Mouse (Mus musculus) heart, postnatal 0 days (tissue): ENCODE results near the gene Gatad2a. TPM values are rescaled to one million over a fixed set of nuclear protein-coding genes. Genes with fewer than 3 reads are reported as not detected.
"Not testable (repeated sequence)": the region's sequence is repeated elsewhere in the genome, so short reads cannot be mapped to it uniquely, and the experiment has no call there.

Source experiments
- ATAC-seq: fragments of 200-750 bp; cut with Nextera tagmentation; 2 replicates; pipeline ENCODE4 v1.8.0; 2017; ENCODE audit warnings: low read depth, moderate number of reproducible peaks, moderate library complexity; ENCODE audit not compliant: insufficient read depth
- DNase-seq: peaks from one replicate; pipeline ENCODE4 v3.0.0-alpha.2; 2016; ENCODE audit warnings: low spot score
- H3K27ac ChIP-seq: fragments of 300-500 bp; sonication (generic); 2 replicates; pipeline ENCODE4 v1.5.1; 2014; ENCODE audit warnings: low read depth, mild to moderate bottlenecking
- H3K27me3 ChIP-seq: fragments of 300-500 bp; sonication (generic); 2 replicates; pipeline ENCODE4 v1.6.1; 2014; ENCODE audit warnings: low read length, mixed read lengths; ENCODE audit not compliant: control insufficient read depth, insufficient read depth
- H3K36me3 ChIP-seq: fragments of 300-500 bp; sonication (generic); replicated peaks from 2 replicates; pipeline ENCODE4 v1.6.1; 2014; ENCODE audit warnings: low read length, mixed read lengths; ENCODE audit not compliant: control insufficient read depth, insufficient read depth
- H3K4me1 ChIP-seq: fragments of 300-500 bp; sonication (generic); 2 replicates; pipeline ENCODE4 v1.6.1; 2014; ENCODE audit warnings: antibody characterized with exemption; ENCODE audit not compliant: control insufficient read depth, insufficient read depth
- H3K4me2 ChIP-seq: fragments of 300-500 bp; sonication (generic); 2 replicates; pipeline ENCODE4 v1.6.1; 2014; ENCODE audit warnings: low read depth, mild to moderate bottlenecking, low read length, moderate library complexity
- H3K4me3 ChIP-seq: fragments of 300-500 bp; sonication (generic); 2 replicates; pipeline ENCODE4 v1.5.1; 2014; ENCODE audit warnings: low read depth, low read length
- H3K9ac ChIP-seq: fragments of 300-500 bp; sonication (generic); replicated peaks from 2 replicates; pipeline ENCODE4 v1.6.1; 2014; ENCODE audit warnings: low read depth, low read length, mixed read lengths
- H3K9me3 ChIP-seq: fragments of 300-500 bp; sonication (generic); replicated peaks from 2 replicates; pipeline ENCODE4 v1.6.1; 2016; ENCODE audit warnings: low read length; ENCODE audit not compliant: control insufficient read depth
- CTCF ChIP-seq: IDR thresholded peaks from 2 replicates; pipeline ENCODE4 v1.5.1; 2016; ENCODE audit warnings: antibody characterized with exemption, control low read depth, low read depth
- EP300 ChIP-seq: IDR thresholded peaks from 2 replicates; pipeline ENCODE4 v1.6.1; 2016; ENCODE audit warnings: antibody characterized with exemption, low read depth
- WGBS: fragments of 180-500 bp; shearing (Covaris S2); extraction: QIAGEN DNeasy Blood & Tissue Kit; methylation state at CpG from one replicate; pipeline ENCODE4 v1.1.7; 2014; 5-methylcytosine and 5-hydroxymethylcytosine counted together
- polyA plus RNA-seq: library from polyadenylated mRNA; unstranded; fragments of >200 nt; fragmentation: Nextera tagmentation; extraction: Ambion mirVana; gene quantifications from 2 replicates; pipeline ENCODE4 v1.2.1, GENCODE M21; 2015
- total RNA-seq: library from RNA; depleted of rRNA; stranded (reverse); fragments of >200 nt; gene quantifications from 2 replicates; pipeline ENCODE4 v1.2.3, GENCODE M21; 2014; ENCODE audit warnings: low replicate concordance

Gene Gatad2a
- total and polyA plus RNA-seq, 2 experiments from 2014 or later = 18.9 to 26.9 TPM

DNA sequence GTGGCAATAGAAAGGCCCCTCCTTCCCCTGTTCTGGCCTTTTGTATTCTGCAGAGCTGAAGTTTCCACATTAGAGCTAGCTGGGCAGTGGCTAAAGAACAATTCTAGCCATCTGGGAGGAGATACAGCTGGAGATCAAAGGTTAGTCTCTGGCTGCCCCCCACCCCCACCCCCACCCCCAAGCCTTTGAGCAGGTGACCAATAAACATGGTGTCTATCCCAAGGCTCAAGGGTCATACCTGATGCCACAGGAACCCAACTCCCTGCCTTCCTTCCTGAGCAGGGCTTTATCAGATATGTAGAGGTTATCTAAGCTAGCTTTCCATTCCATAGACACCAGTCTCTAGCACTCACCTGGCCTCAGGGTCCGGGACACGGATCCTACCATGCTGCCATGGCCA is 45.9 kb downstream of the Gatad2a start:
- ATAC-seq (no peak), DNase-seq (no peak)
- Histone ChIP-seq H3K4me1 (peaks cover 14% of the 10 kb centered on the region), H3K9ac (no peak overlapping the region), H3K27me3 (no peaks in the 10 kb centered on the region), H3K36me3 (peaks cover 25% of the 10 kb centered on the region), H3K9me3 (no peaks in the 10 kb centered on the region), H3K4me3 (no peak overlapping the region), H3K27ac (no peak overlapping the region), H3K4me2 (no peak overlapping the region)
- WGBS = 96% methylated on average over 2 of the region's 2 CpGs
- TF ChIP-seq EP300 (no peak), CTCF (no peak)

DNA sequence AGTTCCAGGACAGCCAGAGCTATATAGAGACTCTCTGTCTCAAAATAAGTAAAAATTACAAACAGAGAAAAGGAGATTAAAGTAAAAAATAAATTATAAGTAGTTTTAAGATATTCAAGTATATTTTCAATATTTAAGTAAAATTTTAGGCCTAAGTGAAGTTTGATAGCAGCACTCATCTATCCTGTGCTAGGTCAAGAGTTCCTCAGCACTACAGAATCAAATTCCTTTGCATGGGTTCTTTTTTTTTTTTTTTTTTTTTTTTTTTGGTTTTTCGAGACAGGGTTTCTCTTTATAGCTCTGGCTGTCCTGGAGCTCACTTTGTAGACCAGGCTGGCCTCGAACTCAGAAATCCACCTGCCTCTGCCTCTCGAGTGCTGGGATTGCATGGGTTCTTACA is 53.7 kb downstream of the Gatad2a start:
- not testable (repeated sequence) for H3K27ac ChIP-seq, H3K4me2 ChIP-seq, H3K9me3 ChIP-seq, H3K9ac ChIP-seq, H3K27me3 ChIP-seq, H3K36me3 ChIP-seq, DNase-seq, ATAC-seq, H3K4me3 ChIP-seq
- WGBS = 86% methylated on average over 2 of the region's 3 CpGs
- H3K4me1 ChIP-seq = peaks cover 58% of the 10 kb centered on the region

DNA sequence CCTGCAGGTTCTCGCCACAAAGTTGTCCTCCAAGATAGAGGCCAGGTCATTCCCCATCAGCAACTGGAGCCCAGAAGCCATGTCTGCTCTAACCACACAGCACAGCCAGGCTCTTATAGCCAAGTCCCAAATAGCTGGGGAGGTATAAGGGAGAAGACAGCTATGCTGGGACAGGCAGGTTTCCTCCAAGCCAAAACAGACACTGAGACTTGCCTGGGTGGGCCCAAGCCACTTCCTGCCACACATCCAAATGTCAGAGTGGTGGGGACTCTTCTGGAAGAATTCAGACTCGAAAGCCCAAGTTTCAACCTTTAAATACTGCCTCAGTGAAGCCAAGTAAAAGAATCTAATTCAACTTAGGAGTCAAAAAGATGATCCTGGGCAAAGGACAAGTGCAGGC is 55.8 kb downstream of the Gatad2a start:
- no peaks in the 10 kb centered on the region for H3K27me3 ChIP-seq
- WGBS = 72% methylated on average over 2 of the region's 2 CpGs
- H3K4me2 ChIP-seq = no peak overlapping the region
- ATAC-seq = no peak
- H3K9me3 ChIP-seq = no peaks in the 10 kb centered on the region
- H3K4me1 ChIP-seq = peaks cover 74% of the 10 kb centered on the region
- H3K4me3 ChIP-seq = no peak overlapping the region
- H3K36me3 ChIP-seq = peaks cover 2% of the 10 kb centered on the region; the same call in 1 of the 2 replicates
- TF ChIP-seq CTCF = no peak
- TF ChIP-seq EP300 = no peak
- H3K27ac ChIP-seq = peak overlapping the region; percentile 80
- no peak overlapping the region for H3K9ac ChIP-seq
- no peak for DNase-seq

GRCm38 (mm10) chr8:69939633-69940032 is 56.6 kb downstream of the Gatad2a start:
- WGBS = 21% methylated on average over 3 of the region's 3 CpGs
- no peak for TF ChIP-seq EP300
- TF ChIP-seq CTCF = no peak
- Histone ChIP-seq H3K9me3 (no peaks in the 10 kb centered on the region), H3K27me3 (no peaks in the 10 kb centered on the region), H3K4me2 (no peak overlapping the region), H3K9ac (no peak overlapping the region), H3K27ac (peak overlapping the region; percentile 80), H3K36me3 (peaks cover 2% of the 10 kb centered on the region), H3K4me3 (no peak overlapping the region), H3K4me1 (peaks cover 71% of the 10 kb centered on the region)
- DNase-seq (peak; percentile 74), ATAC-seq (peak; percentile 67)

GRCm38 (mm10) chr8:69938245-69938982 is 57.8 kb downstream of the Gatad2a start:
- DNase-seq (no peak), ATAC-seq (no peak)
- H3K27me3 ChIP-seq = no peaks in the 10 kb centered on the region
- WGBS = 61% methylated on average over 6 of the region's 6 CpGs
- TF ChIP-seq CTCF = no peak
- TF ChIP-seq EP300 = no peak
- H3K9ac ChIP-seq = no peak overlapping the region
- no peak overlapping the region for H3K4me3 ChIP-seq
- no peaks in the 10 kb centered on the region for H3K9me3 ChIP-seq
- H3K27ac ChIP-seq = peak overlapping the region; percentile 80; the same call in 1 of the 2 replicates
- peaks cover 63% of the 10 kb centered on the region for H3K4me1 ChIP-seq
- H3K4me2 ChIP-seq = no peak overlapping the region
- H3K36me3 ChIP-seq = peaks cover 7% of the 10 kb centered on the region

DNA sequence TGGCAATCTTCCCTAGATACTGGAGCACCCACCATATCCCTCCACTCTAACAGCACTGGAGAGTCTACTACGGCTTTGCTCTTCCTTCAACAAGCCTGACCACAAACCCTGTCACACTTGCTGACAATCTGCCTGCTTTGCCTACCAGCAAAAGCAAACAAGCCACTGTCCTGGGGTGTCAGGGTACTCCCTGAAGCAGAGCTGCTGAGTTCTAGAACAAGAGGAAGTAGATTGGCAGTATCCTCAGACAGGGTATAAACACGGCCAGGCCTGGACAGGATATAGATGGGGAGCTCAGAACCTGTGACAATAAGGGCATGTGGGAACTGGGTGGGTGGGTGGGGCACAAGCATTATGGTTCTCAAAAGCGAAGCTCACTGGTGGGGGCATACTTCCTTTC is 58.7 kb downstream of the Gatad2a start:
- Histone ChIP-seq H3K9ac (no peak overlapping the region), H3K27ac (peak overlapping the region; percentile 85), H3K4me3 (no peak overlapping the region), H3K4me2 (no peak overlapping the region), H3K36me3 (peaks cover 8% of the 10 kb centered on the region), H3K9me3 (no peaks in the 10 kb centered on the region), H3K4me1 (peaks cover 57% of the 10 kb centered on the region), H3K27me3 (no peaks in the 10 kb centered on the region)
- no peak for ATAC-seq
- DNase-seq = no peak
- WGBS = 73% methylated on average over 3 of the region's 3 CpGs
- TF ChIP-seq EP300 (no peak), CTCF (no peak)
